Mouse (Mus musculus) limb, embryonic 12.5 days (tissue): ENCODE data around the gene Smc4. TPM values are rescaled to one million over a fixed set of nuclear protein-coding genes. Genes with fewer than 3 reads are reported as not detected.
A peak's percentile ranks its signal among the peaks of the same experiment; 100 is the strongest.

Source experiments
- ATAC-seq: fragments of 200-750 bp; cut with Nextera tagmentation; 2 replicates; pipeline ENCODE4 v1.8.0; 2017; ENCODE audit warnings: low read depth, moderate TSS enrichment; ENCODE audit not compliant: insufficient number of reproducible peaks, insufficient read depth, low FRiP score, low TSS enrichment
- H3K27ac ChIP-seq: fragments of 300-500 bp; sonication (generic); 2 replicates; pipeline ENCODE4 v1.5.1; 2016; ENCODE audit warnings: mild to moderate bottlenecking, moderate library complexity
- H3K27me3 ChIP-seq: fragments of 300-500 bp; sonication (generic); 2 replicates; pipeline ENCODE4 v1.6.1; 2016; ENCODE audit warnings: mild to moderate bottlenecking, moderate library complexity
- H3K36me3 ChIP-seq: fragments of 300-500 bp; sonication (generic); 2 replicates; pipeline ENCODE4 v1.6.1; 2016; ENCODE audit warnings: mild to moderate bottlenecking, moderate library complexity
- H3K4me1 ChIP-seq: fragments of 300-500 bp; sonication (generic); replicated peaks from 2 replicates; pipeline ENCODE4 v1.6.1; 2016
- H3K4me2 ChIP-seq: fragments of 300-500 bp; sonication (generic); 2 replicates; pipeline ENCODE4 v1.6.1; 2016; ENCODE audit warnings: mild to moderate bottlenecking, moderate library complexity
- H3K4me3 ChIP-seq: fragments of 300-500 bp; sonication (generic); replicated peaks from 2 replicates; pipeline ENCODE4 v1.5.1; 2016; ENCODE audit warnings: mild to moderate bottlenecking
- H3K9ac ChIP-seq: fragments of 300-500 bp; sonication (generic); replicated peaks from 2 replicates; pipeline ENCODE4 v1.6.1; 2016; ENCODE audit warnings: mild to moderate bottlenecking, moderate library complexity
- H3K9me3 ChIP-seq: fragments of 300-500 bp; sonication (generic); 2 replicates; pipeline ENCODE4 v1.6.1; 2016; ENCODE audit warnings: mild to moderate bottlenecking, moderate library complexity
- WGBS: fragments of 180-500 bp; shearing (Covaris S2); methylation state at CpG from one replicate; pipeline ENCODE4 v1.1.7; 2016; 5-methylcytosine and 5-hydroxymethylcytosine counted together
- microRNA counts: library from miRNA; unstranded; fragments of <30 nt; microRNA quantifications from one replicate; lab custom pipeline; 2017
- microRNA-seq: library from miRNA; unstranded; fragments of <30 nt; microRNA quantifications from one replicate; pipeline ENCODE4, GENCODE M21; 2017
- polyA plus RNA-seq: library from polyadenylated mRNA; unstranded; fragments of >200 nt; fragmentation: Nextera tagmentation; extraction: Ambion mirVana; gene quantifications from 2 replicates; pipeline ENCODE4 v1.2.1, GENCODE M21; 2016

Smc4 gene
- polyA plus RNA-seq, 1 experiment from 2014 or later = 187 TPM

- 78% methylated on average over 4 of the region's 4 CpGs for WGBS
- no peak for ATAC-seq
Observed at GRCm38 (mm10) chr3:69047684-69048083, 43.1 kb downstream of the Smc4 start.

DNA sequence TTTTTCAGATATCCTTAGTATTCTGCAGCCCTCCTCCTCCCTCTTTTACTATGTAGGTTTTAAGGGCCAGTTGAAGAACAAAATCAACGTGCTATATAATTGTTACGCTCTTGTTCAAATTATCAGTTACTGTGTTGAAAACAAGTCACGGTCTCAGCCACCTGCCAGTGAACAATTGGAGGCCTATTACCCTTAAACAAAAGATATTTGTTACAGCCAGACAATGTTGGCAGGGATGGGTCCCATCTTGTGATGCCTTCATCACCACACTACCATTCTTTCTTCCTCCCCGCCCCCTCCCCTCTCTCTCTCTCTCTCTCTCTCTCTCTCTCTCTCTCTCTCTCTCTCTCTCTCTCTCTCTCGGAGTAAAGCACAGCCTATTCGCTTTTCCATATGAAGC, 44.5 kb downstream of the Smc4 start:
- Histone ChIP-seq H3K4me1 (peaks cover 7% of the 10 kb centered on the region), H3K27me3 (no peaks in the 10 kb centered on the region), H3K27ac (no peak overlapping the region), H3K9me3 (no peaks in the 10 kb centered on the region), H3K4me3 (no peak overlapping the region), H3K9ac (no peak overlapping the region), H3K36me3 (no peaks in the 10 kb centered on the region), H3K4me2 (no peak overlapping the region)
- 78% methylated on average over 6 of the region's 6 CpGs for WGBS
- no peak for ATAC-seq

More at GRCm38 (mm10) chr3:69047684-69048083, 43.1 kb downstream of the Smc4 start:
- Histone ChIP-seq H3K36me3 (no peaks in the 10 kb centered on the region), H3K4me1 (peaks cover 12% of the 10 kb centered on the region), H3K27ac (no peak overlapping the region), H3K9me3 (no peaks in the 10 kb centered on the region), H3K9ac (no peak overlapping the region), H3K4me3 (no peak overlapping the region), H3K4me2 (no peak overlapping the region), H3K27me3 (no peaks in the 10 kb centered on the region)

- Histone ChIP-seq H3K9me3 (no peaks in the 10 kb centered on the region), H3K9ac (no peak overlapping the region), H3K4me2 (no peak overlapping the region), H3K27me3 (no peaks in the 10 kb centered on the region), H3K36me3 (no peaks in the 10 kb centered on the region), H3K27ac (no peak overlapping the region), H3K4me1 (no peaks in the 10 kb centered on the region), H3K4me3 (no peak overlapping the region)
- 90% methylated on average over 11 of the region's 11 CpGs for WGBS
- ATAC-seq = no peak
Observed at GRCm38 (mm10) chr3:69051894-69052293, 47.4 kb downstream of the Smc4 start.

DNA sequence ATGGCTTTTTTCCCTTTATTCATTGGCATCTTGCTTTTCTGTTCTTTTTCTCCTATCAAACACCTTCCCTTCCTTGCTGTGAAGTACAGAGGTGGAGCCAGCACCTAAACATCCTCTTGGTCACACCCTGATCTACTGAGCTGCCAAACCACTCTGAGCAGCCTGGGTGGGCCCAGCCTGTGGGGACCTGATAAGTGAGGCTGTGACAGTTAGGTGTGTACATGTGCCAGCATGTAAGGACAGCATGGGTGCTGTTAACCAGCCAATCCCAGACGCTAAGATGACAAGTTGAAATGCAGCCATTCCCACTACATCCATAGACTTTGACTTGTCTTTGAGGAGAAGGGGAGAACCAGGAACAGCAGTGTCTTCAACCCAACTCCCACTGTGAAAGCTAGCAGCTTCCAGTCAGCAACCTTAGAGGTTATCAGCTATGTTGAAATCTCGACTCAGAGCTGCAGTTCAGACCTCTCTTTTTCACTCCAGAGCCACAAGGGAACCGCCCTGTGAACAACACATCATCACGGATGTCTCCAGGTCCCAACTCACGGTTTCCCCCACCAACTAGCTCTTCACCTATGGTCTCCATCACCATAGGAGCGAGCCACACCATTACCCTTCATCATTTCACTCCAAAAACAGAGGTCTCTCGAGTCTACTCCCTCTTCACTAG, 50.4 kb downstream of the Smc4 start:
- ATAC-seq = no peak
- H3K36me3 ChIP-seq = no peaks in the 10 kb centered on the region
- no peaks in the 10 kb centered on the region for H3K9me3 ChIP-seq
- no peak overlapping the region for H3K9ac ChIP-seq
- H3K4me2 ChIP-seq = no peak overlapping the region
- 83% methylated on average over 7 of the region's 7 CpGs for WGBS
- H3K4me3 ChIP-seq = no peak overlapping the region
- H3K27me3 ChIP-seq = no peaks in the 10 kb centered on the region
- 0 out of 2 replicates have a peak overlapping the region, but pooled peaks have one; percentile 7 for H3K27ac ChIP-seq
- H3K4me1 ChIP-seq = no peaks in the 10 kb centered on the region

DNA sequence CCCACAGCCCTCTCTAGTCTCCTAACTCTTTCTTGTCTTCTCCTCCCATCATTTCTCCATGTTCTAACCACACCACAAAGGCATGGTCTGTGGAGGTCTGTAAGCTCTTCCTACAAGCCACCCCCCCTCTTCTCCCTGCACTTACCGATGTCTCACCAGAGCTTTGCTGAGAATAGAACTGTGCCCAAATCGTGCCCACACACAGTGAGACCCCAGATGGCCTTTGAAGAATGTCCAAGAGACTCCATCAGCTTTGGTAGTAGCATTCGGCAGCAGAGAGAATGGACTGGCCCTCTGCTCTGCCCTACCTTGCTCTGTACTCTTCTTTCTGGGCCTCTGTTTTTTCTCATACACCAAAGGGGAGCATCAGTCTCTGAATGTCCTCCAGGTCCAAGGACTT, 51.3 kb downstream of the Smc4 start:
- H3K9ac ChIP-seq = no peak overlapping the region
- 90% methylated on average over 3 of the region's 3 CpGs for WGBS
- H3K4me1 ChIP-seq = no peaks in the 10 kb centered on the region
- H3K4me3 ChIP-seq = no peak overlapping the region
- H3K36me3 ChIP-seq = no peaks in the 10 kb centered on the region
- H3K9me3 ChIP-seq = no peaks in the 10 kb centered on the region
- H3K27me3 ChIP-seq = no peaks in the 10 kb centered on the region
- H3K4me2 ChIP-seq = no peak overlapping the region
- no peak for ATAC-seq
- H3K27ac ChIP-seq = no peak overlapping the region

DNA sequence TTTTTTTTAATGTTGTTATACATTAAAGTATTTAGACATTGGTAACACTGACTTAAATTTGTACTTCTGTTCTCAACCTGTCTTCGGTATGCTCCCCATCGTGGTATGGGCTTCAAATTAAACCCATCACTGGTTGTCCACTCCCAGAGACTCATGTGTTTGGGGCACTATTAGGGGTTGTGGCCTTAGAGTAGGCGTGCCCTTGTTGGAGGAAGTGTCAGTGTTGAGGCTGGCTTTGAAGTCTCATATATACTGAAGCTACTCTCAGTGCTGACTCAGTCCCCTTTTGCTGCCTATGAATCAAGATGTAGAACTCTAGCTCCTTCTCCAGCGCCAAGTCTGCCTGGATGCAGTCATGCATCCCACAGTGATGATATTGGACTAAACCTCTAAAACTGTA, 56.1 kb downstream of the Smc4 start:
- H3K27ac ChIP-seq = no peak overlapping the region
- H3K36me3 ChIP-seq = no peaks in the 10 kb centered on the region
- no peaks in the 10 kb centered on the region for H3K4me1 ChIP-seq

DNA sequence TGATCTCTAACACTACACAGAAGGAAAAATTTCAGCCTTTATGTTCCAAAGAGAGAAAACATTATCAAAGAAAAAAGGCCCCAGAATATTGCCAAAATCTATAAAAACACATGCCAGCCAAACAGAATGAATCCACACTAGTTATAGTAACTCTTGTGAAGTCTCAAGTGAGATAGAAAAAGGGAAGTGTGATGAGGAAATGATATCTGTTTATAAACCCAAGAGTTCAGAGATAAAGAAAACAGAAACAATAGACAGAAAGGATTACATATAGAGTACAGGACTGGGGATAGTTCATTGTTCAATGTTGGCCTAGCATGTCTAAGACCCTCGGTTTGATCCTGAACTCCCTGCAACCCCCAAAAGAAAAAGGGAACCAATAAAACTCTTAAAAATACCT, 58.2 kb downstream of the Smc4 start:
- Histone ChIP-seq H3K4me2 (no peak overlapping the region), H3K4me1 (no peaks in the 10 kb centered on the region), H3K4me3 (no peak overlapping the region), H3K9me3 (no peaks in the 10 kb centered on the region), H3K36me3 (no peaks in the 10 kb centered on the region), H3K27me3 (no peaks in the 10 kb centered on the region), H3K9ac (no peak overlapping the region), H3K27ac (no peak overlapping the region)
- 95% methylated on average over 1 of the region's 1 CpGs for WGBS
- no peak for ATAC-seq

More for the DNA sequence above, 56.1 kb downstream of the Smc4 start:
- Histone ChIP-seq H3K4me3 (no peak overlapping the region), H3K4me2 (no peak overlapping the region), H3K9me3 (no peaks in the 10 kb centered on the region), H3K27me3 (no peaks in the 10 kb centered on the region), H3K9ac (no peak overlapping the region)
- WGBS = 94% methylated on average over 4 of the region's 4 CpGs
- ATAC-seq = no peak

- 50% methylated on average over 1 of the region's 1 CpGs for WGBS
- no peak for ATAC-seq
- Histone ChIP-seq H3K4me2 (no peak overlapping the region), H3K4me3 (no peak overlapping the region), H3K4me1 (no peaks in the 10 kb centered on the region), H3K36me3 (no peaks in the 10 kb centered on the region), H3K27ac (no peak overlapping the region), H3K9me3 (no peaks in the 10 kb centered on the region), H3K9ac (no peak overlapping the region), H3K27me3 (no peaks in the 10 kb centered on the region)
Observed at GRCm38 (mm10) chr3:69064005-69064404, 59.5 kb downstream of the Smc4 start.

MicroRNA genes within 50 kb of the gene (microRNA counts, 519-probe panel; counts per million panel counts)
- 8,196 counts per million, percentile 93 among the panel's probes with 10 or more counts for microRNA mmu-miR-15b (lab: Ali Mortazavi, UCI)

Small RNA genes within 50 kb of the gene (microRNA-seq; reads per million reads assigned to microRNA genes)
- 1,239 reads per million, percentile 78 among the genes with 10 or more reads in this experiment for gene Mir15b
- 452 reads per million, percentile 68 among the genes with 10 or more reads in this experiment for gene Mir16-2

Other genes starting within 250 kb of the Smc4 start
- 0.61 and 1.4 TPM in 2 replicates for gene 1110032F04Rik, start 135.2 kb upstream of the Smc4 start, polyA plus RNA-seq
- gene Ift80, start 168 bp upstream of the Smc4 start, polyA plus RNA-seq = 21.9 and 23.2 TPM in 2 replicates
- gene Trim59, start 40.0 kb downstream of the Smc4 start, polyA plus RNA-seq = 175 and 194 TPM in 2 replicates
- 42.1 and 42.5 TPM in 2 replicates for gene Kpna4, start 122.4 kb downstream of the Smc4 start, polyA plus RNA-seq
- not detected in 2 replicates for gene Arl14, start 217.7 kb downstream of the Smc4 start, polyA plus RNA-seq